Mouse (Mus musculus) urinary bladder, postnatal 10 days (tissue): ENCODE measurements around the gene Zfp664.

Experiments used
- DNase-seq: peaks from one replicate; pipeline ENCODE4 v3.0.0; 2022; ENCODE audit warnings: low spot score

The Zfp664 gene

DNA sequence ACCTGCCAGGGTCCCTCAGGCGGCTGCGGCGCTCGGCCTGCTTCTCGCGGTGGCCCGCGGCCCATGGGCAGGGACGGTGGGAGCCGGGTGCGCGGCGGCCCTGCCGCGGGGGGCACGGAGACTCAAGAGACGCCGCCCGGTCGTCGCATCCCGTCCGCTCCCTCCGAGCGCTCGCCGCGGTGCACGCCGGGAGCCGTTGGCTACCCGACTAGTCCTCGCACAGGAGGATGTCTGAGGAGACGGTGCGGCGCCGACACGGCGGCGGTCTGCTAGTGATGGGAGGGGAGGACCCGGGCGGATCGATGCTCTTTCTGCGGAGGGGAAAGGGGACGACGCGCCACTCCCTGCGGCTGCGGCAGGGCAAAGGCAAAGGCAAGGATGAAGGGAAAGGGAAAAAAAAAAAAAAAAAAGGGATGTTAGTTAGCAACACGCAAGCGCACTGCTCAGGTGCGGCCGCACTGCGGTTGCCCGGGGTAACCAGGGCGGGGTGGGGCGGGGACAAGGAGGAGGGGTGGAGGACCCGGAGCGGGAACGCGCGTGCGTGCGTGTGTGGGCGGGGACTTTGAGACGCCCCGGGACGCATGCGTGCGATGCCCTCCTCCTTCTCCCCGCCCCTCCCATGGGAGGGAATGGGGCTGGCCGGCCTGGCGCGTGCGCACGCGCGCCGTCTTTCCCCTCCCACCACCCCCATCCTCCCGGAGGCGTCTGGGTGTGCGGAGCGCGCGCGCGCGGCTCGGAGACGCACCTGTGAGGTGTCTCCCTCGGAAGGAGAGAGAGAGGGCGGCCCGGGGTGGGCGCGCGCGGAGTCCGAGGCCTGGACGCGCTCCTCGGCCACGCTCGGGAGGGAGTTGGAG is at the start of gene Zfp664, which contains the start of gene Ccdc92:
Gene Zfp664, plus strand, starts transcription at position 679 of the 854 bp plus-strand sequence.
Gene Ccdc92, minus strand, starts transcription at position 412 of the 854 bp plus-strand sequence.
- peak; percentile 83 for DNase-seq

DNA sequence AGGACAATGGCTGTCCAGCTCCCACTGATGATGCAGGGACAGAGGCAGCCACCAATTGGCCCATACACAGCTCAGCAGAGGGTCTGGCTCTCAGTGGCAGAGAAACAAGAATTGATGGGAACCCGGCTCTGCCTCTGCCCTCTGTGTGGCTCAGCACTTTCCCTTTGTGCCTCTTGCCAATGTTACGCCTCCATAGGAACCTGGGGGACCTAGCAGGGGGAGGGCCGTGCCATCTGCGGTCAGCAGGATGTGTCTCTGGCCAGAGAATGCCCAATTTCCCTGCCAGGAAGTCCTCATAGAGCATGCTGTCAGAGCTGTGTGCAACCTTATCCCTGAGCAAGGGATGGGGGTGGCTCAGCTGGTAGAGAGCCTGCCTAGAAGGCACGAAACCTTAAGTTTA is 47.7 kb upstream of the Zfp664 start:
- no peak for DNase-seq

DNA sequence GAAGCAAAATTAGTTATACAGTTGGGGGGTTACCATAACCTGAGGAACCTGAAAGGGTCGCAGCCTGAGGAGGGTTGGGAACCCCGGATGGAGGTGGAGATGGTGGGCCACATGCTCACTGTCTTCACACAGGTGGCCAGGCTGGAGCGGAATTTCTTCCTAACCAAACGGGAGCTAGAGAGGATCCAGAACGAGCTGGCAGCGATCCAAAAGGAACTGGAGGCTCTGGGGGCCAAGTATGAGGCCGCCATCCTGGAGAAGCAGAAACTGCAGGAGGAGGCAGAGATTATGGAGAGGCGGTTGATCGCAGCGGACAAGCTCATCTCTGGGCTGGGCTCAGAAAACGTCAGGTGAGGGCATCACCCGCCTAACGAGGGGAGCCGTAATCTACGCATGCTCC is 45.4 kb upstream of the Zfp664 start:
- DNase-seq, result no peak

DNA sequence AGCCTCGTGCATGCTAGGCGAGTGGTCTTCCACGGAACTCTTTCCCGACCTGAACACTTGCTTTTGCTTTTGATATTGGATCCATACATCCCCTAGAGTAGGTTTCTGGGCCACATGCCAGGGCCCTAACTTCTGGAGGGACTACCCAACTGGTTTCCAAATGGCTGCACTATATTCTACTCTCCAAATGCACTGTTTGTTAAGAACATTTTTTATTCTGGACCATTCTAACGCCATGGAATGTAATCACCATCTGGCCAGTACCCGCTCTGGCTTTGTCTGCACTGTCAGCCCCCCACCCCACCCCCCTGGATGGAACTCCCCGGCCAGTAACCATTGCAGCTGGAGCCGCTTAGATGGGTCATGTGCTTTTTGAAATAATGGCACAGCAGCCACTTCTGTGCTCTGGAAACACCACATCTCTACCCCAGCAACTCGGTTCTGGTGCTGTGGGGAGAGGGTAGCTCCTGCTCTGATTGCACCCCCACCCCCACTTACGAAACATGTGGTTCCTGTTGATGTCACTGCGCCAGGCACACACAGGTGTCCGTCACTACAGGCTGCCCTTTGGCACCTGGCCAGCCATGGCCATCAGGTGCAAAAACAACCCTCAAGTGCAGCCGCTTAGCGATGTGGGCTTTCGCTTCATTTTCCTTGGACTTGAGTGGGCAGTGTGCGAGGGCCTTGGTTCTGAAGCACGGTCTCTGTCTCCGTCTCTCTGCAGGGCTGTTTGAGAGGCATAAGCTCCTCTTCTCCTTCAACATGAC is 40.2 kb upstream of the Zfp664 start:
- no peak for DNase-seq

DNA sequence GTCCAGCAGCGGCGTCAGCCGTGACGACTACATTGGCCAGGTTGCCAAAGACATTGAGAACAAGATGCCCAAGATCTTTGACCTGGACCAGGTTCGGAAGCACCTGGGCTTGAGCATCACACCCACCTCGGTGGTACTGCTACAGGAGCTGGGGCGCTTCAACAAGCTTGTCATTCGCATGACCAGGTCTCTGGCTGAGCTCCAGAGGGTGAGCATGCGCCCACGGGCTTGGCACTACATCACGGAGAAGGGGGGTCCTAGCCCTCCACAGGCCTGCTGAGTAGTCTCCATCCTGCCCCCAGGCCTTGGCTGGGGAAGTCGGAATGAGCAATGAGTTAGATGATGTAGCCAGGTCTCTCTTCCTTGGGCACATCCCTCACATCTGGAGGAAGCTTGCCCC is 32.2 kb upstream of the Zfp664 start:
- no peak for DNase-seq

DNA sequence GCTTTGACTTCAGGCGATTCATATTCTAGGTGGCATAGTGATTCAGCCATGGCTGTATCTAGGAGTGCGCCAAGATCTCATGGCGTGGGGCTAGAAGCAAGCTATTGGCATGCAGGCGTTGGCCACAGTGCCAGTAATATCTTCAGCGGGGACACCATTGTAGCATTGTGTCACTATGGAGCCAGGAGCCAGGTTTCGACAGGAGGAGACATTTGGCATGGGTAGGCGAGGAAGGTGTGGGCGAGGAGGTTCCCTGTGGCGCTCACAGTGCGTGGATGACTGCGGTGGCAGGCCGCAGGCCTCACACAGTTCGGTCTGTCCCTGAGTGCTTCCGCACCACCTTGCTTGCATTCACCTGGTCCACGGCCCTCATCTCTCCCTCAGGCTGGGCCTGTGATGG is 27.3 kb upstream of the Zfp664 start:
- DNase-seq, result no peak

DNA sequence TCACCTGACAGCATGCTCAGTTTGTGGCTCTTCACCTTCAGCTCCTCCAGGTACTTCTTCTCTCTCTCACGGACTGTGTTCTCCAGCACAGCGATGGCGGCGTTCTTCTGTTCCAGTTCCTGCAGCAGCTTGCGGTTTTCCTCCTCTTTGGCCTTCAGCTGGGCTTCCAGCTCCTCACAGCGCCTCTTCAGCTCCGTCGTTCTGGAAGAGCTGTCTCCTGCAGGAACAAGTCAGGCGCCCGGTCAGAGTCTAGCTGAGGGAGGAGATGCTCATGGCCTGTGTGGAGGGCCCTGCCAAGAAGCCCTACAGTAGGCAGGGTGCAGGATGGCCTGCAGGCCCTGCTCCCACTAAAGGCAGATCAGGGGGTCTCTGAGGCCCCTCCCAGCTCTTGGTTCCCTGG is 26.4 kb upstream of the Zfp664 start:
- no peak for DNase-seq

DNA sequence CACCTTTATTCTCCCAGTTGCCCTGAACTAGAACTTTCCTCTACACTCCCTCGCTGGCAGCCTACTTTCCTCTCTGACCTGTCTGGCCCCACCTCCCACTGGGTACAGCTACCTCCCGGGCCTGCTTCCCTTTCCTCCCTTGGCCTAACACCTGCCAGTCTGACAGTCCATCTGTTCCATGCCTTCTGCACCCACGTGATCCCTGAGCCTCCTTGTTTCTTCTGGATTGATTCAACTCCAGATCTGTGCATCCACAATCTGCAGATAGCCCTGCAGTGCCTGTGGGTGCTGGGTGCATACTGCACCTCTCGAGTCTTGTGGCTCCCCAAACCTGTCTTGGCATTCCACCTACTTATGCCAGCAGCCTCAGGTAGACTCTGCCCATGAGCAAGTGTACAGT is 25.9 kb upstream of the Zfp664 start:
- DNase-seq, result no peak

DNA sequence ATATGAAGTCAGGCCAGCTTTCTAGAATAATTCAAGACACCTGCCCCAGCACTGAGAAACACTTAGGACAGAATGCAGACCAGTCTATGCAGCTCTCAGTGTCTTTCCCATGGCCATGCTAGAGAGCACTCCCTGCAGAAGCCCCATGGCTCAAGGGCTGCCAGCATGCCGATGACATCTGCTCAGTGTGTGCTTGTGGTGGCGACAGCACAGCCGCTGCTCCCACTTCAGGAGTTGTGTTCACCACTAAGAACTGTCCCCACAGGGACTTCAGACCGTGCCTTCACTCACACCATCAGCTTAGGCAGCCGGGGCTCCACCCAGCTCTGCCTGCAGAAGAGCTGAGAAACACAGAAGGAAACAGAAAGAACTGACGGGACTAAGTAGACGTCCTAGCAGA is 22.3 kb upstream of the Zfp664 start:
- no peak for DNase-seq

DNA sequence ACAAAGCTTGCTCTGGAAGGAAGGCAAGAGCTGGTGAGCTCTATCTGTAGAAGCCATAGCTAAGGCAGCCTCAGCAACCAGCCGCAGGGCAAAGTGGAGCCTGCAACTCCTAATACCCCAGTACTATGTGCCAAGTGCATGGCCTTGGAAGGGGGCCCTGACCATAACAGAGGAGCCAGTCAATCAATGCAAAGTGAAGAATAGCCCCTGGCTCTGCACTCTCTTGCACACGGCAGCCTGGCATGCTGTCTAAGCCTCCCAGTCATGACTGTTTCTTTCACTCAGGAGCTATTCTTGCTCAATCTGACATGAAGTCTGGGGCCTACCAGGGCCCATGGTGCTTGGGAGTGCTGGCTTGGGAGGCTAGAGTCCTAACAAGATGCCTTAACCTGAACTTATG is 21.8 kb upstream of the Zfp664 start:
- no peak for DNase-seq

DNA sequence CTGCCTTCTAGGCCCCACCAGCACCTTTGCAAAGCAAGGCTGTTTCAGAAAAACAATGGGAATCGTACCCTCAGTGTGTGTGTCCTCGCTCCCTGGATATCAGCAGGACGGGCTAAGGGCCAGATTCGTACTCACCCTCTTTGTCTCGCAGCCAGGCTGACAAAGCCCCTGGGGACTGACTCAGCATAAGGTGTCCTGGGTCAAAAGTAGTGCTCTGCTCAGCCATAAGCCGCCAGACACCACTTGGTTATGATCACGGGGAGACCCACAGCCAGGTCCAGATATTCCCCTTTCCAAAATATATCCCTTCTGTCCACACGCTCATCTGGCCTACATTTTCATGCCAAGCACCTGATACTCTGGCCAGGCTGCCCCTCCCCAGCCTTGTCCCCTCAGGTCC is 19.1 kb upstream of the Zfp664 start:
- DNase-seq, result no peak

DNA sequence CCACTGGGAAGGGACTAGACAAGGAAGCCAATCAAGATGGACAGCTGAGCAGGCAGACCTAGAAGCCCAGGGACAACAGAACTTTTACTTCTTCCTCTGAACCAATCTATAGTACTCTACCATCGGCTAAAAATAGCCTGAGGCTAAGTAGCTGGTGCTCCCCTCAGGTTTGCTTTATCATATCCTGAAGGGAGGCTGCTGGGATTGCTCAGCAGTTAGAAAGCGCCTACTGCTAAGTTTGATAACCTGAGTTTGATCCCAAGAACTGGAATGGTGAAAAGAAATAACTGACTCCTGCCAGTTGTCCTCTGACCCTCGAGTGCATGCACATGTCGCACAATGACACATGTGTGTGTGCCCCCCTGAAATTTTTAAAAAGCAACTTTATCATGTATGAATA is 17.6 kb upstream of the Zfp664 start:
- no peak for DNase-seq

DNA sequence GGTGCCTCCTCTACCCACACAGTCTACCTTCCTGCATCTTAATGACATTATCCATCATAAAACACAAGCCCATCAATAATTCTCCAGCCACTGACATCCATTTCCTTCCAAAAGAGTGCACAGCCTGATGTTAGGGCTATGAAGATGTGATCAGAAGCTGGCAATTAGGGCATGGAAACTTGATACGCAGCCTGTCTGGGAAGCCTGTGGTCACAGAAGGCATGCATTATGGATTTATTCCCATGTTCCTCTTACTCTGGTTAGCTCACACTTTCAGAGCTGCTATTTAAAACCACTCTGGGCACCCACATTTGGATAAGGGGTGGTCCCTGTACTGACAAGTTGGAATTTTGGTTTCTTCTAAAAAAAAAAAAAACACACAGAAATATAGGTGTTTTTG is 15.5 kb upstream of the Zfp664 start:
- no peak for DNase-seq

DNA sequence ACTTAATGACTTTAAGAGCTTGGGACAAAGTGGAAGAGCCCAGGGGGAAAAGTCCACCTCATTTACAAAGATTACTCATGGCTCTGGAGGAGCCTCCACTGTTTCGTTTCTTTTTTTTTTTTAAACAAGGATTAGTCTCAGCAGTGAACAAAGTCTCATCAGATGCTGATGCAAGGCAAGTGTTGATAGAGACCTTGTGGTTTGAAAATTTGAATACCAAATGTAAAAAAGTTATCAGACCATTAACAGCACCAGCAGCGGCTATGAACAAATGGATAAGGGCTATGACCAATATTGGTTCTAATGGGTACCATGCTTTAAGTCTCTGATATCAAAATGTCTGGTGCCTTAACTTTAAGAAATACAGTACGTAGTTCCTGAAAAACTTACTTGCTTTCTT is 13.5 kb upstream of the Zfp664 start:
- no peak for DNase-seq

DNA sequence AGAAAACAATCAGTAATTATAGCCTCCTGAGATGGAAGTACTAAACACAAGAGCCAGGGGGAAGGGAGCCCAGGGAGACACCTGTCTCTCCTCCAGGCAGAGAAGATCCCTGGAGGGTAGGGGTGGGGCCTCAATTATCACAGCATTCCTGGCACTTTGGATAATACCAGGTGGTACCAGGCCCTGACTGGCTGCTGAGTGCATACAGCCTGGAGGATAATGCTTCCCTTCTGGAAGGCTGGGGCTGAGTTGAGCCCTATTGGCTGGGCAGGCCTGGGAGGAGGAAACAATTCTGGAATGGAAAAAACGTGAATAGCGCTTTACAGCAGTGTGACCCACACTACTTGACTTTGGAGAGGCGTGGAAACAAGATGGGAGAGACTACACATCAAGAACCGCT is 10.9 kb upstream of the Zfp664 start:
- no peak for DNase-seq

DNA sequence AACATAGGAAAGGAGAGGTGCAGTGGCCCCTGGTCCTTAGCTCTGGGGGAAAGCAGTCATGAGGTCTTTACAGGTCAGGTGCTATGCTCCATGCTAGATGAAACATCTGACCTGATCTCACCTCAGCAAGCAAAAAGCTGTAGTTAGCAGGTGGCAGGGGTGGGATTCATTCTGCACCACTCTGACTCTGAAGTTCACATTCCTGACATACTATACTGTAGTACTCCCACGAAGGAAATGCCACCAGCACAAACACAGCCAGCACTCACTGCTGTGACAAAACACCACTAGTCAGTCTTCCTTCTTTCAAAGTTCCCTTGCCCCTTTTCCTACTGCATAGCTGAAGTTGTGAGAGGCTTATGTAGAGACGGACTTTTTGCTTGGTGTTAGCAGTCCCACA is 10.2 kb upstream of the Zfp664 start:
- DNase-seq, result no peak

DNA sequence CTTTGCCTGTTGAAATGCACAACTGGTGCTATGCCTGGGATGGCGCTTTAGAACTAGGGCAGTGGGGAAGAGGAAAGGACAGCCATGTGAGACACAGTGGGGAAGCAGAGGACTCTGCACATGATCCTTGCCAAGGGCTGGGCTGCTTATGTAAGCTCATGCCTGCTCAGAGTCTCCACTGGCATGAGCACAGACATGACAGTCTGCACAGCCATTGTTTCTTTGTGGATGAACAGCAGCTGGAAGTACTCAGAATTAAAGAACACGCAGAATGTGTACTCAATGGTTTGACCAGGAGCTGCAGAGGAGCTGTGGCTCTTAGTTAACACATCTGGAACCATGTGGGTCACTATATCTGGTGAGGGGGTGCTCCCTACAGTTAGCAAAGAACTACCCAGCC is 9.4 kb upstream of the Zfp664 start:
- DNase-seq, result no peak

DNA sequence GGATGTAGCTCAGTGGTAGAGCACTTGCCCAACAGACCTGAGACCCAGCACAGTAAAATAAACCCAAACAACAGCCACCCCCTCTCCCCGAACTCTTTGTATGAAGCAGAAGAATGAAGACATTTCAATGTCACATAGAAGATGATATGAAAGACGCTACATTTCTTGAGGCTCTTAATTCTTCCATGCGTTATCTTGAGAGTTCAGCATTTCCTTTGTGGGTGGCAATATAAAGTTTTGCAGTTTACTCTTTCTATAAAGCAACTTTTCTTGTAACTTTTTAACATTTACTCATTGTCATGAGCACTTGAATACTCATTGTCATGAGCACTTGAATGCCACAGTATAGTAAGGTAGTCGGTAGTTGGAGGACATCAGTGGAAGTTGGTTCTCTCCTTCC is 8.3 kb upstream of the Zfp664 start:
- no peak for DNase-seq

DNA sequence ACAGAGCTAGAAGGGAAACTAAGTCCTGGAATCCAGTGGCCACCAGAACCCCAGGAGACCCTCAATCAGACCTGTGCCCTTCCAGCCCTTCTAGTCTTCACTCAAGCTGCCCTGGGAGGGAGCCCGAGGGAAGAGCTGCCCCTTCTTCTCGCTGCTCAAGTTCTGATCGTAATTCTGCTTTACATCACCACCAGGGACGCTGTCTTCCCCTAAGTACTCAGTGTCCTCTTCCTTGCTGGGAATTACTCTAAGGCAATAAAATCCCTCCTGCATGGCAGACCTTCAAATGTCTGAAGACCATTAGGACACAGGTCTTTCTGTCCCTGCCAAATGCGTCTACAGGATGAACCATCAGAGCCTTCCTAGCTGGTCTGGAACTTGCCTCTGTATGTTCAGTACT is 2.5 kb upstream of the Zfp664 start:
- no peak for DNase-seq

DNA sequence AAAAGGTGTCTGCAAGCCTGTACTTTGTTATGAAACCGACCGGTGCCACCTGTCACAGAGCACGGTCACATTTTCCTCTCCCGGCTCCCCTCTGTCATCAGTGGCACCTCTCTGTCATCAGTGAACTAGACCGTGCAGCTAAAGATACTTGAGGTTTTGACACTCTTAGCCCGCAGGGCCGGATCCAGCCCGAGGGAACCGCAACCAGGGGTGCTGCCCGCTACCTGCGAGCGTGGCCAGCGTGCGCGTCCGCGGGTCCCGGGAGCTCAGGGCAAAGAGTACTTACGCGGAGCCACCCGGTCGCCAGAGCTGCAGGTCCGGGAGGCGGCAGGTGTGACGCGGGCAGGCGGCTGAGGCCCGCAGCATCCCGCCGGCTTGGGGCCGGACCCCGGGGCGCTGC is 1.0 kb upstream of the Zfp664 start:
- DNase-seq, result no peak

DNA sequence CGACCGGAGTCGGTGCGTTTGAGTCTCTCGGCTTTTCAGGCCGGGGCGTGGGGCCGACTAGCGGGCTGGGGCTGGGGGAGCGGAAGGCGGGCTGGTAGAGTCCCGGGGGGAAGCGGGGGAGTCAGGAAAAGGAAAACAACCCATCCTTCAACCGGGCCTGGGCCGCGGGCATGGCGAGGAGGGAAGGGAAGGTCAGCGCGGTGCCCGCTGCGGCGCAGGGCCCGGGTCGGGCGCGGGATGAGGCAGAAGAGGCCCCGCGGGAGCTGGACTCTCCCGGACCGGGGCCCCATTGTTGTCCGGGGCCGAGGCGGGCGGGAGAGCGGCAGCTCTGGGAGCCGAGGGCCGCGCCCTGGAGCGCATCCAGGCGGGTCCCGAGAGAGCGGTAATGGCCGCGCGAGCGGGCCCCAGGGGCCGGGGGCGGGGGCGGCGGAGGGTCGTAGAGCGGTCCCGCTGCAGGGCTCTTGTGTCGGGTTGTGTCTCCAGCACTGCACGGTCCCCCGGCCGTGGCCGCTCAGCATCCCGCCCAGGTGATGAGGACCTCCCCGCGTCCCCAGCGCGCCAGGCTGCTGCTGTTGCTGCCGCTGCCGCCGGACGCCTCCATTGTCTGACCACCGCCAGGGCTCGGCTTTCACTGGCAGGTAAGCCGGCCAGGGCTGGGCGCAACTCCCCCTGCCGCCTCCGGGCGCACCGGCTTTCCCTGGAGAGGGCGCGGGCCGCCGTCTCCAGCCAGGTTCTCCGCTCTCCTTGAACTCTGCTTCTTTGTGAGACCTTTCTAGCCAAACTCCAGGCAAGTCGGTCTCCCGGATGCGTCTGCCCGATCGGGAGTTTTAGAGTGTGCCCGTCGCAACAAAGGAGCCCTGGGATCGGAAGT is 615 bp downstream of the Zfp664 start:
- DNase-seq, result peak; percentile 13

DNA sequence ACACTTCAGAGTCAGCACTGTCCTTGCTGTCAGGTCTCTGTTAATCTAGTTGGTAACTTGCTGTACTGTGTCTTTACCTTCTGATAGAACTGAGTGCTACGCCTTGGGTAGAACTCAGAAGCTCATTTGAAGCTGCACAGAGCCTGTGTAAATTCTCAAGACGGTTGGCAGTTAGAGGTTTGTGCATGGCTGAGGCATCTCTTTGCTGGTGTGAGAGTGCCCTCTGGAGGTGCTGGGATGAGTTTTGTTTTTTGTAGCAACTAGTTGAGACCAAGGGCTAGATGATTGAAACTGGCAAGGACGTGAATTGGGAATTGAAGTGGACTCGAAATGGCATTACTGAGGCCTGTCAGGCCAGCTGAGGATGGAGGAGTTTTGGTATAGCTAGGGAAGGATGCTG is 6.5 kb downstream of the Zfp664 start:
- no peak for DNase-seq

DNA sequence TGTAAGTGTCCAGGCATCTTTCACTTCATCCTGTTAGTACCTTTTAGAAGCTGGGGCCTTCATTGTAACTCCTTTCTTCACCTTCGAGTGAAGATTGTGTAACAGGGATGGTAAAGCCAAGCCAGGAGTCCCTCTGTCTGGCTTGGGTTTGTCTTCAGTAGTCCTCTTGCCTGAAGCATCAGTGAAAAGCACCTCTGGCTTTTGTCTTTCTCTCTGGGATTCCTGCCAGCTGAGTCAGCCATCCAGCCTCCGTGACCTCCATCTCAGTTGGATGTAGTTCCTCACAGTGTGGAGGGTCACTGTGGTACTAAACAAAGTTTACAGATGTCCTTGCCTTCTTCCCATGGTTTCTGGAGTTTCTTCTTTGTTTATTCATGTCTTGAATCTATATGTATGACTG is 9.5 kb downstream of the Zfp664 start:
- DNase-seq, result no peak
